In genomic region chr5:65536751-65537419, GRCm38 (mm10) we compare ENCODE assay signal across 8 mouse cellular contexts. TPM values are rescaled to one million over a fixed set of nuclear protein-coding genes. Genes with fewer than 3 reads are reported as not detected.
DNase-seq lines count a peak whose midpoint lies in the region; ATAC-seq and TF ChIP-seq lines count a peak whose summit lies in the region.

TSS of gene Smim14 (minus strand) at chr5:65537184.
TSS of gene Ube2k (plus strand) at chr5:65537233.

- H3K4me1 ChIP-seq in cortical plate, adult 2 months (ENCODE audit: control insufficient read depth, insufficient read depth, low read length) = 0 out of 2 replicates have a peak, but pooled peaks cover 2% of the 10 kb centered on the region

- H3K4me3 ChIP-seq in cortical plate, adult 2 months (ENCODE audit: insufficient read depth, low read length) = peak within 1 kb of the TSS; percentile 95

- peak within 1 kb of the TSS; percentile 96 for H3K27ac ChIP-seq in cortical plate, adult 2 months (ENCODE audit: insufficient read depth, low read length)

- TF ChIP-seq POLR2A in cortical plate, adult 2 months (IDR thresholded peaks at IDR 0.05; ENCODE audit: extremely low read depth, insufficient read depth, low read length) = peak; percentile 82

- no peak for TF ChIP-seq CTCF in cortical plate, adult 2 months (IDR thresholded peaks at IDR 0.05; ENCODE audit: extremely low read depth, insufficient read depth, low read length)

- peak; percentile 95 for DNase-seq in gastrocnemius, postnatal 10 days
- peak; percentile 96 for DNase-seq in induced T-regulatory cell, adult 2 months (ENCODE audit: low read depth)
- DNase-seq in left cerebral cortex, adult 9 months (ENCODE audit: low spot score in 2 of 2) = peak; percentile 84 to 91
- peak; percentile 92 for DNase-seq in right cerebral cortex, postnatal 14 days
- DNase-seq in urinary bladder, postnatal 36 days (ENCODE audit: low spot score in 2 of 2) = peak; percentile 88 to 91

- ATAC-seq in activated CD4-positive, CD25-positive, alpha-beta regulatory T cell, adult 4 months = peak; percentile 78
- peak; percentile 69 for ATAC-seq in megakaryocyte progenitor cell, adult 5-6 weeks (replicated peaks; ENCODE audit: poor library complexity)

RNA-seq across cellular contexts. Expression of gene Smim14, which starts in this region (rescaled TPM):
- polyA plus RNA-seq in activated CD4-positive, CD25-positive, alpha-beta regulatory T cell, adult 4 months (2017; shearing (Covaris generic)) = 100 to 1,000 TPM; 137 to 154 TPM
- polyA plus RNA-seq in cortical plate, adult 2 months (2012; rRNA removed) = 146 and 154 TPM in 2 replicates
- 10 to 100 TPM; 45.5 to 49.0 TPM for total RNA-seq in gastrocnemius, postnatal 10 days (2021)
- total RNA-seq in megakaryocyte progenitor cell, adult 5-6 weeks (2015) = 142 and 144 TPM in 2 replicates
- total RNA-seq in megakaryocyte progenitor cell, adult 5-6 weeks (2017) = 83.0 and 86.5 TPM in 2 replicates

RNA-seq across cellular contexts. Expression of gene Ube2k, which starts in this region (rescaled TPM):
- 100 to 1,000 TPM; 107 to 115 TPM for polyA plus RNA-seq in activated CD4-positive, CD25-positive, alpha-beta regulatory T cell, adult 4 months (2017; shearing (Covaris generic))
- 107 and 110 TPM in 2 replicates for polyA plus RNA-seq in cortical plate, adult 2 months (2012; rRNA removed)
- 10 to 100 TPM; 76.8 to 81.2 TPM for total RNA-seq in gastrocnemius, postnatal 10 days (2021)
- 150 TPM in 2 replicates for total RNA-seq in megakaryocyte progenitor cell, adult 5-6 weeks (2015)
- 32.9 and 45.7 TPM in 2 replicates for total RNA-seq in megakaryocyte progenitor cell, adult 5-6 weeks (2017)

Comparison
In these comparisons a context has a peak if more than half of its experiments do, and no peak if none do; other contexts are left out.
1. Peak in every context shown above with its lines: DNase-seq, ATAC-seq, H3K4me3 ChIP-seq and H3K27ac ChIP-seq.